Mouse (Mus musculus) lung, postnatal 0 days (tissue): ENCODE measurements at regions not wholly inside any gene's neighbourhood (a gene's known extent, or its start where the extent isn't known, plus 50 kb on each side); places are given as distances from the start of the nearest gene placed in this dataset.

Experiments used
- ATAC-seq: fragments of 200-750 bp; cut with Nextera tagmentation; 2 replicates; pipeline ENCODE4 v1.8.0; 2017; ENCODE audit warnings: moderate library complexity
- DNase-seq: peaks from one replicate; pipeline ENCODE4 v3.0.0-alpha.2; 2016; ENCODE audit warnings: low spot score
- H3K27ac ChIP-seq: fragments of 300-500 bp; sonication (generic); 2 replicates; pipeline ENCODE4 v1.5.1; 2014; ENCODE audit warnings: antibody characterized with exemption, mild to moderate bottlenecking, low read length, mixed read lengths
- H3K27me3 ChIP-seq: fragments of 300-500 bp; sonication (generic); replicated peaks from 2 replicates; pipeline ENCODE4 v1.6.1; 2014; ENCODE audit warnings: low read length, mixed read lengths; ENCODE audit not compliant: insufficient read depth
- H3K36me3 ChIP-seq: fragments of 300-500 bp; sonication (generic); 2 replicates; pipeline ENCODE4 v1.6.1; 2014; ENCODE audit warnings: low read length, mixed read lengths; ENCODE audit not compliant: insufficient read depth
- H3K4me1 ChIP-seq: fragments of 300-500 bp; sonication (generic); 2 replicates; pipeline ENCODE4 v1.6.1; 2014; ENCODE audit warnings: antibody characterized with exemption, low read depth, low read length, mixed read lengths; ENCODE audit not compliant: insufficient read depth
- H3K4me2 ChIP-seq: fragments of 300-500 bp; sonication (generic); replicated peaks from 2 replicates; pipeline ENCODE4 v1.6.1; 2014; ENCODE audit warnings: low read depth, mild to moderate bottlenecking, low read length, moderate library complexity, mixed read lengths
- H3K4me3 ChIP-seq: fragments of 300-500 bp; sonication (generic); 2 replicates; pipeline ENCODE4 v1.5.1; 2014; ENCODE audit warnings: low read depth, low read length
- H3K9ac ChIP-seq: fragments of 300-500 bp; sonication (generic); replicated peaks from 2 replicates; pipeline ENCODE4 v1.6.1; 2014; ENCODE audit warnings: low read depth, mild to moderate bottlenecking
- H3K9me3 ChIP-seq: fragments of 300-500 bp; sonication (generic); 2 replicates; pipeline ENCODE4 v1.6.1; 2016; ENCODE audit warnings: low read length, mixed read lengths
- CTCF ChIP-seq: IDR thresholded peaks from 2 replicates; pipeline ENCODE4 v1.5.1; 2016; ENCODE audit warnings: antibody characterized with exemption, mild to moderate bottlenecking
- EP300 ChIP-seq: IDR thresholded peaks from 2 replicates; pipeline ENCODE4 v1.6.1; 2016; ENCODE audit warnings: antibody characterized with exemption, mild to moderate bottlenecking, control low read depth
- WGBS: fragments of 180-500 bp; shearing (Covaris S2); extraction: QIAGEN DNeasy Blood & Tissue Kit; methylation state at CpG from one replicate; pipeline ENCODE4 v1.1.7; 2014; 5-methylcytosine and 5-hydroxymethylcytosine counted together

DNA sequence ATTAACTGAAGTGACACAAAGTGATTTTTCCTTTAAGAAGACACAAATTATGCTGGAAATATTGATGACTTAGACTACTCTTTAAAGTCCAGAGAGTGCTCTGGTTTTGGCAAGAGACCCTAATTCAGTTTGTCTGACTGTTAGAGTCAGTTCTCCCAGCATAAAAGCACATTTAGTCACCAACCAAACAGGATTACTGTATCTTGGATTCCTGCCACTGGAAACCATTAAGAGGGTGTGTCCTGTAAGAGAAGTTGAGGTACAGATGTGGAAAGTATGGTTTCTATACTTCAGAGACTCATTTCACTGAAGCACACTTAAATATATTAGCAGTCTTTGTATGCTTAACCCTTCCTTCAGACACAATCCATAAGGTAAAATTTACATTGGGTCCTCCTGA, 745.3 kb downstream of the Hdgfl1 start:
- ATAC-seq (no peak), DNase-seq (no peak)
- Histone ChIP-seq H3K9me3 (no peaks in the 10 kb centered on the region), H3K4me2 (no peak overlapping the region), H3K9ac (no peak overlapping the region), H3K27ac (no peak overlapping the region), H3K36me3 (no peaks in the 10 kb centered on the region), H3K4me1 (no peaks in the 10 kb centered on the region), H3K27me3 (no peaks in the 10 kb centered on the region), H3K4me3 (no peak overlapping the region)
- TF ChIP-seq CTCF (no peak), EP300 (no peak)

DNA sequence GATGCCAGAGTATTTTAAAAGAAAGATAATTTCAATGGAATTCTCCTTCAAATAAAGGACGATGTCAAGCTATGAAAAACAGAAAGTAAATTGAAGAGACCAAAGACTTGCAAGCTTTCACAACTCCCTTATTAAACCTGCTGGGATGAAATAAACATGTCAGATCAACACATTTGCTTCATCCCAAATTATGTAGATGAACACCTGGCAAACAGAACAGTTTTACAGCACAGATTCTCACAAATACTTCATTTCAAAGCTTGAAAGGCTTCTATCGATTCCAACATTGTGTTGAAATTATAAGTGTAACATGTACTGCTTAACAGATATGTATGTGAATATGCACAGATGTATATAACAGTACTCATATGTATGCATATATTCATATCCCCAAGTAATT, 749.5 kb downstream of the Hdgfl1 start:
- H3K27ac ChIP-seq = no peak overlapping the region
- no peak overlapping the region for H3K9ac ChIP-seq
- no peaks in the 10 kb centered on the region for H3K4me1 ChIP-seq
- no peak for TF ChIP-seq EP300
- TF ChIP-seq CTCF = no peak
- 83% methylated on average over 2 of the region's 2 CpGs for WGBS
- H3K27me3 ChIP-seq = no peaks in the 10 kb centered on the region
- no peak overlapping the region for H3K4me2 ChIP-seq
- no peaks in the 10 kb centered on the region for H3K9me3 ChIP-seq
- ATAC-seq (no peak), DNase-seq (no peak)
- H3K36me3 ChIP-seq = no peaks in the 10 kb centered on the region
- no peak overlapping the region for H3K4me3 ChIP-seq

DNA sequence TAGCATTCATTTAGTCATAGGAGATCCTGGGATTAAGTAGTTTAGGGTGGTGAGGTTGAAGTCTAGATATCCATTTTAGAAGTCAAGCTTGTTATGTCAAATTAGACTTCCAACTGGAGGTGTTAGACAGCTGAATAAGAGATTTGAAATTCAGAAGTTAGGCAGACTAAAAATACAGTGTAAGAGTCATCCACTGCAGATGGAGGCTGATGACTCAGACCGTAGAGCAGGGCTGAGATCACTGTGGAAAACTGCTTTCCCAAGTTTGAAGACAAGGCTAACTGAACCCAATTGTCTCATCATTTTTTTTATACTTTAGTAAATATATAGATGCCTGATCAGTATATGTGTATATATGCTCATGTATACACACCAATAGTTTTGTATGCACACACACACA, 738.8 kb upstream of the Nrsn1 start:
- Histone ChIP-seq H3K4me2 (no peak overlapping the region), H3K36me3 (no peaks in the 10 kb centered on the region), H3K9ac (no peak overlapping the region), H3K27ac (no peak overlapping the region), H3K4me1 (no peaks in the 10 kb centered on the region), H3K4me3 (no peak overlapping the region), H3K9me3 (no peaks in the 10 kb centered on the region), H3K27me3 (no peaks in the 10 kb centered on the region)
- TF ChIP-seq CTCF (no peak), EP300 (no peak)
- 84% methylated on average over 1 of the region's 1 CpGs for WGBS
- no peak for ATAC-seq
- no peak for DNase-seq

DNA sequence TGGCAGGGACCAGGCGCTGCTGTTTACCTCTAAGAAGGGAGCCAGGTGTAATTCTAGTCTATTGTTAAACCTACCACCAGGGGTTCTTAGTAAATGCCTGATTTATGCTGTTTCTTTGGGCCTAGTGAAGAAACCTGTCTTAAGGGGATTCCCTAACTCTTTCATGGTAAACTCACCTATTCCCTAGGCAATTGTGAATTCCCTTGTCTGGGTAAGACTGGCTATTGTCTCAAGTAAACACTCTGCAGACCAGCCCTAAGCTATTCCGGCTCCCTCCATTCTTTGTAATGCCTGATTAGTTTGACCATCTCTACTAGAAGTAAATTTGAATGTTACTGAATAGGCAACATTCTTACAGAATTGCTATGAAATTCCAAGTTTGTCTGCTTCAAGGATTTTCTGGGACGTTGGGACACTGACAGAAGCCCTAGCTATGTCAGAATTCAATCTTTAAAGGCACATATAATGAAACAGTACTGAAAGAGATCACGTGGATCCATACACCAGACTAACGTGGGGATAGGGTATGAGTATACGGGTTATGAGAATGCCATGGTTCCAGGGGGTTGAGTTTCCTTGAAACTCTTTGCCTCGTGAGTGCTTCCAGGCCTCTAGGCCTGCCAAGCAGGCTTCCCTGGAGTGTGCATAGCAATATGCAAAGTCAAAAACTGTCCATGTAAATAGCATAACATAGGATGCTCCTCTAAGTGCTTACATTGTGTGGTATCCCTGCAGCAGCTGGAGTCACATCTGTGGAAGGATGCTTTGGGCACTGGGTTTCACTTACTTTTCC, 734.7 kb upstream of the Nrsn1 start:
- no peaks in the 10 kb centered on the region for H3K9me3 ChIP-seq
- H3K9ac ChIP-seq = no peak overlapping the region
- no peak overlapping the region for H3K27ac ChIP-seq
- no peak for TF ChIP-seq CTCF
- TF ChIP-seq EP300 = no peak
- ATAC-seq = no peak
- no peaks in the 10 kb centered on the region for H3K27me3 ChIP-seq
- H3K4me3 ChIP-seq = no peak overlapping the region
- WGBS = 86% methylated on average over 7 of the region's 7 CpGs
- no peaks in the 10 kb centered on the region for H3K36me3 ChIP-seq
- DNase-seq = no peak
- H3K4me1 ChIP-seq = no peaks in the 10 kb centered on the region
- no peak overlapping the region for H3K4me2 ChIP-seq

DNA sequence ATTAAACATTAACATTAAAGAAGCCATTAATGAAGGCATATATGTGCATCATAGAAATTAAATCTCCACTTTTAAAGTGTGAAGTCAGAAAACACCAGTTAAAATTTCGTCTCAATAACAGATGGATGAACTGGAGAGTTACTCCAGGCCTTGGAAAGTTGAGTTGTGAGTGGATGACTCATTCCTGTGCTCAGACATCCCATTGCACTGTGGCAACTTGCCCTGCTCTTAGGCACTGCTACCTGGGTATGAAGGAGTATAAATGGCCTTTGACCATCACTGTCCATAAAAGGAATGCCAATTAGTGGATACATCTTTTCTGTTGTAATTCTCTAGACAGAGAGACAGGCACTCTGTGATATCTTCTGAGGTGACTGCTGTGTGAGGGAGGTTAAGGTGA, 723.2 kb upstream of the Nrsn1 start:
- no peak overlapping the region for H3K9ac ChIP-seq
- no peaks in the 10 kb centered on the region for H3K27me3 ChIP-seq
- no peak overlapping the region for H3K4me2 ChIP-seq
- no peaks in the 10 kb centered on the region for H3K9me3 ChIP-seq
- ATAC-seq (no peak), DNase-seq (no peak)
- WGBS = 38% methylated on average over 1 of the region's 1 CpGs
- no peak overlapping the region for H3K27ac ChIP-seq
- H3K4me1 ChIP-seq = no peaks in the 10 kb centered on the region
- no peak overlapping the region for H3K4me3 ChIP-seq
- no peaks in the 10 kb centered on the region for H3K36me3 ChIP-seq
- TF ChIP-seq CTCF (no peak), EP300 (no peak)

DNA sequence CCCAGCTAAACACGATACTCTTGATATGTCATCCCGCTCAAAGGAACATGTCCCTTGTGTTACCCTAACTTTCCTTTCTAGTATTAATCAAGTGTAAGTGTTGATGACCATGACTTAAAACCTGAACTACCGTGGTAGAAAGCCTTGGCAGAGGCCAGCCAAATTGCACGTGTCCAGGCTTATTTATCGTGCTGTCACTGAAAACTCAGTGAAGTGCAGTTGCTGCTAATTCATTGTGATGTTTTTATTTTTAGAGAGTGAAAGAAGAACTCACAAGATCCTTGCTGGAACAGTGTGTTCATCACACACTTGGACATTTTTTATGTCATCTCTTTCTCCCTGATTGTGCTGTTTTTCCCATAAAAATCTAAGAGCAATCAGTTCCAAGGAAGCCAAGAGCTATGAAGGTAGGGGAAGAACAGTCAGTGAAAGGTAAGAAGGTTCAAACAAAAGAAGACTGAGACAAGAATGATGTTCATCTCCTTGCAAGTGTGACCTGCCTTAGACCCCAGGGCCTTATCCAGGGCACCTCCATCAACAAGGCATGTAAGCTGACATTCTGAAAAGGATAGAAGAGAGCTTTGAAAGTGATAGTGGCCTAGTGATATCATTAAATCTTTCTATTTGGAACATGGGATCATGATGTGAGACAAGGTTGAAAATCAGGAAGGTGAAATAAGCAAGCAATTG, 718.9 kb upstream of the Nrsn1 start:
- no peak for TF ChIP-seq EP300
- no peak for TF ChIP-seq CTCF
- H3K4me2 ChIP-seq = no peak overlapping the region
- H3K36me3 ChIP-seq = no peaks in the 10 kb centered on the region
- H3K4me3 ChIP-seq = no peak overlapping the region
- H3K27me3 ChIP-seq = no peaks in the 10 kb centered on the region
- no peaks in the 10 kb centered on the region for H3K9me3 ChIP-seq
- H3K27ac ChIP-seq = no peak overlapping the region
- no peak for DNase-seq
- no peaks in the 10 kb centered on the region for H3K4me1 ChIP-seq
- H3K9ac ChIP-seq = no peak overlapping the region
- no peak for ATAC-seq
- WGBS = 50% methylated on average over 5 of the region's 5 CpGs
